Mouse (Mus musculus) CH12.LX (cell line): ENCODE data around the gene Lgals4.

ENCODE experiments used
- CTCF ChIP-seq, 2 experiments: IDR thresholded peaks in 1 of 2; conservative IDR thresholded peaks in 1 of 2; 2 replicates each; pipeline ENCODE4 v1.5.1; 2011 to 2012; ENCODE audit warnings: low read depth in 2 of 2, low read length in 2 of 2, improper control_type of control experiment in 1 of 2, inconsistent platforms in 1 of 2, mild to moderate bottlenecking in 1 of 2, moderate library complexity in 1 of 2
- ELF1 ChIP-seq: IDR thresholded peaks from 2 replicates; pipeline ENCODE4 v1.6.1; 2014; ENCODE audit warnings: low read depth, mild to moderate bottlenecking, inconsistent platforms, low read length, improper control_type of control experiment
- EP300 ChIP-seq: IDR thresholded peaks from 2 replicates; pipeline ENCODE4 v1.6.1; 2011; ENCODE audit warnings: low read length, improper control_type of control experiment
- MAFK ChIP-seq: IDR thresholded peaks from 2 replicates; pipeline ENCODE4 v1.6.1; 2011; ENCODE audit warnings: low read length, improper control_type of control experiment; ENCODE audit not compliant: insufficient replicate concordance
- MAX ChIP-seq: IDR thresholded peaks from 2 replicates; pipeline ENCODE4 v1.6.1; 2011; ENCODE audit warnings: low read length, improper control_type of control experiment
- POLR2A ChIP-seq: IDR thresholded peaks from 2 replicates; pipeline ENCODE4 v1.6.1; 2011; ENCODE audit warnings: low read depth, mild to moderate bottlenecking, improper control_type of control experiment, low read length
- ZC3H11A ChIP-seq: IDR thresholded peaks from 2 replicates; pipeline ENCODE4 v1.6.1; 2012; ENCODE audit warnings: low read depth, mild to moderate bottlenecking, inconsistent platforms, low read length, improper control_type of control experiment

GRCm38 (mm10) chr7:28850642-28851041 is 17.0 kb downstream of the Lgals4 start:
- TF ChIP-seq ELF1 = no peak
- no peak for TF ChIP-seq EP300
- TF ChIP-seq POLR2A = no peak
- no peak for TF ChIP-seq MAX
- TF ChIP-seq MAFK = no peak
- TF ChIP-seq ZC3H11A = no peak
- TF ChIP-seq CTCF (conservative IDR thresholded peaks at IDR 0.05 in 1 of 2, IDR thresholded peaks at IDR 0.05 in 1 of 2; ENCODE audit: low read depth in 2 of 2, low read length in 2 of 2) = no peak
